Mouse (Mus musculus) testis, adult 2 months (tissue): ENCODE measurements around the gene Msmo1.

Experiments used
- CTCF ChIP-seq: fragments of 200-500 bp; IDR thresholded peaks from 2 replicates; pipeline ENCODE4 v1.5.1; 2012; ENCODE audit warnings: low read depth, mild to moderate bottlenecking, inconsistent platforms, low read length, moderate library complexity; ENCODE audit not compliant: control insufficient read depth, insufficient read depth, insufficient replicate concordance
- POLR2A ChIP-seq: fragments of 200-500 bp; IDR thresholded peaks from 2 replicates; pipeline ENCODE4 v1.6.1; 2012; ENCODE audit warnings: low read depth, mild to moderate bottlenecking, inconsistent platforms, low read length, moderate library complexity; ENCODE audit not compliant: control insufficient read depth

- TF ChIP-seq CTCF (no peak), POLR2A (no peak)
These were observed 37.2 kb upstream of the Msmo1 start for GRCm38 (mm10) chr8:64770814-64771213.
